In the genomic region with DNA sequence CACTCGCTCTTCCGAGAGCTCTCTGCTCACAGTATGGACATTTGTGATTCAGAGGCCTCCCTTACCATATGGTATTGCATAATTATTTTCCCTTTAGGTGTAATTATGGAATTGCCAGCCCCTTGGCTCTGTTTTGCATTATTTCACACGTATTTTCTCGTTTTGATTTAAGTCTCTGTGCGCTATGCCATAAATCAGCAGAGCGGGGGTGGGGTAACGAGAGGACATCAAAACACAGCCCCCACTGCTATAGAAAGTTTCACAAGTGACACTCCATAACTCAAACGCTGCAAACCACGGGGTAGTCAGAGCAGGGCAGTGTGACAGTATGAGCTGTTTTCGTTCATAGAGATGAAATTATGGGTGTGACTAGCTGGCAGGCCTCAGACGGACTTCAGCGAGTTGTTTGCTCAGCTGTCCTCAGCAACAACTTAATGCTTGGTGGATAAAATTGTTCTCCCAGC, we compare ENCODE assay signal across 10 mouse cellular contexts.
A peak's percentile ranks its signal among the peaks of the same experiment; 100 is the strongest.
DNase-seq lines count a peak whose midpoint lies in the region; ATAC-seq and TF ChIP-seq lines count a peak whose summit lies in the region.
"Had no signal": no experiment of that assay in that cellular context is flagged by ENCODE, and none has a peak within 500 bp of the region (broad histone marks: within the 10 kb centered on the region; RNA-seq: fewer than 3 reads in every experiment).

No protein-coding gene starts in this region.

- TF ChIP-seq EP300 in lung, postnatal 0 days (IDR thresholded peaks at IDR 0.05), result no peak

- H3K4me2 ChIP-seq in lung, postnatal 0 days (replicated peaks; ENCODE audit: low read depth, low read length), result no peak overlapping the region
- no peak overlapping the region for H3K4me2 ChIP-seq in neural tube, embryonic 11.5 days (ENCODE audit: low read depth)
- H3K4me2 ChIP-seq: hindbrain, embryonic 15.5 days had no signal

- H3K4me3 ChIP-seq in lung, postnatal 0 days (ENCODE audit: low read depth, low read length), result no peak overlapping the region
- H3K4me3 ChIP-seq in neural tube, embryonic 11.5 days (ENCODE audit: low read depth, low read length), result no peak overlapping the region
- H3K4me3 ChIP-seq: hindbrain, embryonic 15.5 days; megakaryocyte, embryonic 14.5 days had no signal

- H3K4me1 ChIP-seq in lung, postnatal 0 days (ENCODE audit: insufficient read depth, low read depth, low read length), result no peaks in the 10 kb centered on the region; the same call in 1 of the 2 replicates
- peaks cover 11% of the 10 kb centered on the region; the same call in 1 of the 2 replicates for H3K4me1 ChIP-seq in neural tube, embryonic 11.5 days (ENCODE audit: control insufficient read depth, insufficient read depth, low read length)
- H3K4me1 ChIP-seq: megakaryocyte, embryonic 14.5 days had no signal

- H3K27me3 ChIP-seq in lung, postnatal 0 days (replicated peaks; ENCODE audit: insufficient read depth, low read length), result 0 out of 2 replicates have a peak, but pooled peaks cover 5% of the 10 kb centered on the region
- no peaks in the 10 kb centered on the region for H3K27me3 ChIP-seq in neural tube, embryonic 11.5 days (ENCODE audit: control insufficient read depth, insufficient read depth, low read length)
- H3K27me3 ChIP-seq: hindbrain, embryonic 15.5 days had no signal

- H3K36me3 ChIP-seq in lung, postnatal 0 days (ENCODE audit: insufficient read depth, low read length), result no peaks in the 10 kb centered on the region
- no peaks in the 10 kb centered on the region for H3K36me3 ChIP-seq in neural tube, embryonic 11.5 days (ENCODE audit: control insufficient read depth, insufficient read depth, low read length)
- H3K36me3 ChIP-seq: hindbrain, embryonic 15.5 days had no signal

- no peak overlapping the region for H3K27ac ChIP-seq in lung, postnatal 0 days (ENCODE audit: low read length)
- H3K27ac ChIP-seq in neural tube, embryonic 11.5 days (ENCODE audit: low read depth, low read length), result no peak overlapping the region
- H3K27ac ChIP-seq: hindbrain, embryonic 15.5 days had no signal

- peak; percentile 19; the same call in 1 of the 2 replicates for ATAC-seq in lung, postnatal 0 days
- ATAC-seq in neural tube, embryonic 11.5 days (ENCODE audit: insufficient read depth, low FRiP score, low TSS enrichment), result no peak

- DNase-seq in gastrocnemius, adult 18-20 months (ENCODE audit: low spot score), result peak; percentile 39
- DNase-seq in gastrocnemius, postnatal 10 days, result no peak
- DNase-seq in lung, postnatal 0 days (ENCODE audit: low spot score), result peak; percentile 65
- no peak for DNase-seq in lung, adult 18-20 months
- DNase-seq in frontal cortex, postnatal 36 days (ENCODE audit: low spot score in 2 of 2), result peak; percentile 23
- peak; percentile 25 for DNase-seq in neural tube, embryonic 11.5 days (ENCODE audit: low spot score)
- no peak for DNase-seq in cerebellum, adult 9-11 months
- no peak for DNase-seq in spleen, adult 12 weeks (ENCODE audit: low spot score)

- H3K9ac ChIP-seq in lung, postnatal 0 days (replicated peaks; ENCODE audit: low read depth), result no peak overlapping the region
- H3K9ac ChIP-seq in neural tube, embryonic 11.5 days (ENCODE audit: low read length), result no peak overlapping the region
- H3K9ac ChIP-seq: hindbrain, embryonic 15.5 days had no signal

- H3K9me3 ChIP-seq in lung, postnatal 0 days (ENCODE audit: low read length), result no peaks in the 10 kb centered on the region
- no peaks in the 10 kb centered on the region for H3K9me3 ChIP-seq in neural tube, embryonic 11.5 days (ENCODE audit: control insufficient read depth, low read length)
- H3K9me3 ChIP-seq: hindbrain, embryonic 15.5 days; megakaryocyte, embryonic 14.5 days had no signal

- 28% methylated on average over 12 of the region's 12 CpGs for WGBS in lung, postnatal 0 days
- 33% methylated on average over 12 of the region's 12 CpGs for WGBS in neural tube, embryonic 11.5 days

- no peak for TF ChIP-seq CTCF in lung, postnatal 0 days (IDR thresholded peaks at IDR 0.05)

Comparison
In these comparisons a context has a peak if more than half of its experiments do, and no peak if none do; other contexts are left out.
1. DNase-seq: peak in gastrocnemius, adult 18-20 months (single experiment), lung, postnatal 0 days (single experiment), frontal cortex, postnatal 36 days (2 of 2) and neural tube, embryonic 11.5 days (single experiment); none in gastrocnemius, postnatal 10 days (single experiment), lung, adult 18-20 months (0 of 2), cerebellum, adult 9-11 months (single experiment) and spleen, adult 12 weeks (single experiment).